9 mouse cellular contexts compared by ENCODE assay signal in the genomic region with DNA sequence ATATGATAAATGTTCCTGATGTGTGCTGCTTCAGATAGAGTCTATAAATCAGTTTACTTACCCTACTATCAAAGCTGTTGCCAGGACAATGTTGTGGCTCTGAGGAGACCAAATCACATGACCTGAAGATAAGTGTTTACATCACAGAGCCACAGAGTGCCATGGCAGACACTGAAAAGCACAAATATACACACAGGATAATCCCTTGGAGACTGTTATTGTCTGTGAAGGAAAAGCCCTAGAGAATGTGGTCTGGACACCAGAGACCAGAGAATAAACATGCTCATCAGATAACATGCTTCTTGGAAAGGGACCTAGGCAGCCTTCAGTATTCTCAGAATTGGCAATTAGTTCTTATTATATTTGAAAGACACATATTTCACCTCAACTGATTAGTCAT.
A peak's percentile ranks its signal among the peaks of the same experiment; 100 is the strongest.
DNase-seq lines count a peak whose midpoint lies in the region; TF ChIP-seq lines count a peak whose summit lies in the region.
"Had no signal": no experiment of that assay in that cellular context is flagged by ENCODE, and none has a peak within 500 bp of the region (broad histone marks: within the 10 kb centered on the region; RNA-seq: fewer than 3 reads in every experiment).

No protein-coding gene starts in this region.

- peak overlapping the region; percentile 72 for H3K4me2 ChIP-seq in myocyte (ENCODE audit: low read depth)

- peak overlapping the region; percentile 14 for H3K4me3 ChIP-seq in myocyte
- H3K4me3 ChIP-seq: erythroblast, embryonic 14.5 days had no signal

- H3ac ChIP-seq in myocyte (ENCODE audit: control insufficient read depth, insufficient read length), result no peak overlapping the region

- no peaks in the 10 kb centered on the region for H3K36me3 ChIP-seq in myocyte (ENCODE audit: control insufficient read depth, insufficient read depth)

- H3K27me3 ChIP-seq in myocyte (ENCODE audit: control insufficient read depth, insufficient read depth, insufficient read length), result no peaks in the 10 kb centered on the region

- H3K79me2 ChIP-seq in myocyte (ENCODE audit: control insufficient read depth, insufficient read depth), result no peaks in the 10 kb centered on the region

- intact Hi-C loops in heart, postnatal 10 days (cut with DNase I), result loop anchor here (5.0 kb wide), 1 partner anchor 143 kb away; no protein-coding TSS in a partner anchor

- peak; percentile 11 for DNase-seq in kidney, adult 9 months
- no peak for DNase-seq in kidney, postnatal 25 days
- DNase-seq in MN1 (ENCODE audit: low spot score), result peak; percentile 84
- peak; percentile 13 to 20 for DNase-seq in heart, postnatal 10 days
- no peak for DNase-seq in cerebellum, adult 18-20 months
- no peak for DNase-seq in spleen, postnatal 36 days (ENCODE audit: low spot score in 2 of 2)
- DNase-seq: left cerebral cortex, postnatal 4 days had no signal

- no peak for TF ChIP-seq POLR2A in myocyte (IDR thresholded peaks at IDR 0.05; ENCODE audit: insufficient read length, low read depth)

TF ChIP-seq in myocyte, 11 proteins besides CTCF, POLR2A, EP300 and RAD21:
- TF ChIP-seq MYOG (IDR thresholded peaks at IDR 0.05; ENCODE audit: control insufficient read depth in 1 of 3, insufficient read depth in 1 of 3, insufficient read length in 2 of 3, low read depth in 2 of 3) (no peak), USF1 (IDR thresholded peaks at IDR 0.05; ENCODE audit: low read depth) (peak; percentile 67)

Comparison
In these comparisons a context has a peak if more than half of its experiments do, and no peak if none do; other contexts are left out.
1. DNase-seq: peak in kidney, adult 9 months (single experiment), MN1 (single experiment) and heart, postnatal 10 days (2 of 2); none in kidney, postnatal 25 days (0 of 2), cerebellum, adult 18-20 months (0 of 2) and spleen, postnatal 36 days (0 of 2).